In the genomic region with DNA sequence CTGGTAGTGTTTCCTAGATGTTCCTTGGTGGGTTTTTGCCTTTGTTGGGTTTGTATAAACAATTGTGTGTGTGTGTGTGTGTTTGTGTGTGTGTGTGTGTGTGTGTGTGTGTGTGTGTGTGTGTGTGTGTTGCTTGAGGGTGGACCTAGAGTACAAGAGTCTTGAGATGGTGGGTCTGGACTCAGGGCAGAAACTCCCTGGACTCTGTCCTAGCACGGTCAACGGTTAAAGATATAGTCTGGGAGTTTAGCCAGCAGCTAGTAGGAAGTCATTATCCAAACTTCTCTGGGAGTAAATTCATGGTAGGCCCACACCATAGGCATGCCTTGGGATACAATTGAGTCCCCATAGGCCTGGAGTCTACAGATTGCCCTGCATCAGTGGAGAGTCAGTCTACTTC, we compare ENCODE assay signal across 33 mouse cellular contexts. TPM values are rescaled to one million over a fixed set of nuclear protein-coding genes. Genes with fewer than 3 reads are reported as not detected.
DNase-seq lines count a peak whose midpoint lies in the region; ATAC-seq lines count a peak whose summit lies in the region.
"Had no signal": no experiment of that assay in that cellular context is flagged by ENCODE, and none has a peak within 500 bp of the region (broad histone marks: within the 10 kb centered on the region; RNA-seq: fewer than 3 reads in every experiment).

No protein-coding gene starts in this region.

- peaks cover 6% of the 10 kb centered on the region for H3K27me3 ChIP-seq in kidney, embryonic 15.5 days
- no peaks in the 10 kb centered on the region for H3K27me3 ChIP-seq in kidney, embryonic 14.5 days (ENCODE audit: control insufficient read depth, insufficient read depth, low read length)
- H3K27me3 ChIP-seq: embryonic facial prominence, embryonic 12.5 days had no signal

- H3K4me3 ChIP-seq in kidney, embryonic 15.5 days (replicated peaks) = no peak overlapping the region
- H3K4me3 ChIP-seq in kidney, embryonic 14.5 days (ENCODE audit: low read length) = no peak overlapping the region
- H3K4me3 ChIP-seq: embryonic facial prominence, embryonic 12.5 days; embryonic facial prominence, embryonic 15.5 days; gastrocnemius, adult 2 months had no signal

- H3K4me1 ChIP-seq in kidney, embryonic 15.5 days = no peaks in the 10 kb centered on the region
- H3K4me1 ChIP-seq in kidney, embryonic 14.5 days (ENCODE audit: control insufficient read depth, insufficient read depth, low read length) = no peaks in the 10 kb centered on the region
- H3K4me1 ChIP-seq: embryonic facial prominence, embryonic 12.5 days; embryonic facial prominence, embryonic 15.5 days had no signal

- no peak overlapping the region for H3K9ac ChIP-seq in kidney, embryonic 15.5 days
- no peak overlapping the region for H3K9ac ChIP-seq in kidney, embryonic 14.5 days (ENCODE audit: low read depth, low read length)
- H3K9ac ChIP-seq: embryonic facial prominence, embryonic 12.5 days; embryonic facial prominence, embryonic 15.5 days; forebrain, postnatal 0 days; hindbrain, embryonic 14.5 days had no signal

- intact Hi-C loops in heart, postnatal 10 days (cut with DNase I) = no loop called here
- intact Hi-C loops in heart, postnatal 25 days (cut with DNase I) = no loop called here

- 88% methylated on average over 2 of the region's 2 CpGs for WGBS in kidney, embryonic 15.5 days
- WGBS in kidney, embryonic 14.5 days = 80% methylated on average over 2 of the region's 2 CpGs

- no peaks in the 10 kb centered on the region for H3K36me3 ChIP-seq in kidney, embryonic 15.5 days
- H3K36me3 ChIP-seq in kidney, embryonic 14.5 days (ENCODE audit: control insufficient read depth, insufficient read depth, low read length) = no peaks in the 10 kb centered on the region
- H3K36me3 ChIP-seq: embryonic facial prominence, embryonic 12.5 days; embryonic facial prominence, embryonic 15.5 days had no signal

- H3K9me3 ChIP-seq in kidney, embryonic 15.5 days (replicated peaks) = no peaks in the 10 kb centered on the region
- H3K9me3 ChIP-seq in kidney, embryonic 14.5 days (ENCODE audit: control insufficient read depth, low read length) = no peaks in the 10 kb centered on the region
- H3K9me3 ChIP-seq: embryonic facial prominence, embryonic 12.5 days; embryonic facial prominence, embryonic 15.5 days had no signal

- no peak overlapping the region for H3K4me2 ChIP-seq in kidney, embryonic 15.5 days
- H3K4me2 ChIP-seq in kidney, embryonic 14.5 days (replicated peaks; ENCODE audit: low read depth, low read length) = no peak overlapping the region
- H3K4me2 ChIP-seq: embryonic facial prominence, embryonic 12.5 days; embryonic facial prominence, embryonic 15.5 days; heart, embryonic 11.5 days; hindbrain, embryonic 14.5 days had no signal

- ATAC-seq in kidney, embryonic 15.5 days (replicated peaks; ENCODE audit: low FRiP score) = no peak
- no peak for ATAC-seq in kidney, embryonic 14.5 days (ENCODE audit: low FRiP score, low TSS enrichment)
- ATAC-seq: forebrain, embryonic 14.5 days; forebrain, postnatal 0 days; Patski had no signal

- H3K27ac ChIP-seq in kidney, embryonic 15.5 days = no peak overlapping the region
- no peak overlapping the region for H3K27ac ChIP-seq in kidney, embryonic 14.5 days (ENCODE audit: low read depth, low read length)
- H3K27ac ChIP-seq: embryonic facial prominence, embryonic 12.5 days; embryonic facial prominence, embryonic 15.5 days; gastrocnemius, adult 2 months; hindbrain, embryonic 14.5 days had no signal

- peak; percentile 15 to 17 for DNase-seq in heart, postnatal 10 days
- DNase-seq in heart, postnatal 25 days (ENCODE audit: low spot score) = no peak
- DNase-seq in kidney, adult 8-10 months = peak; percentile 28 to 44
- DNase-seq in kidney, postnatal 36 days = peak; percentile 39 to 41
- DNase-seq in spleen, postnatal 14 days (ENCODE audit: low spot score in 2 of 2) = no peak
- DNase-seq: adrenal gland, adult 2 months; adrenal gland, postnatal 14 days; cerebellum, adult 11 months; cerebellum, adult 2 months; cerebellum, adult 9-11 months; cerebellum, postnatal 25 days; forebrain, postnatal 0 days; gastrocnemius, adult 2 months; gastrocnemius, postnatal 14 days; heart, adult 11 months; heart, postnatal 4 days had no signal

RNA-seq across cellular contexts. Expression of gene Noxa1, which starts 7.1 kb away (rescaled TPM):
- total RNA-seq in heart, postnatal 10 days (2021) = not detected
- not detected for total RNA-seq in heart, postnatal 25 days (2021)
- 0.77 and 1.1 TPM in 2 replicates for polyA plus RNA-seq in kidney, embryonic 15.5 days (2015; fragmentation: Nextera tagmentation; extraction: Ambion mirVana)
- polyA plus RNA-seq in kidney, embryonic 14.5 days (2014; fragmentation: Nextera tagmentation; extraction: Ambion mirVana) = 0.36 and 0.53 TPM in 2 replicates
- total RNA-seq: adrenal gland, adult 2 months; adrenal gland, postnatal 14 days; forebrain, postnatal 0 days; gastrocnemius, adult 2 months; gastrocnemius, postnatal 14 days; gastrocnemius, postnatal 4 days; heart, adult 8-10 months; heart, postnatal 4 days had no signal
- polyA plus RNA-seq: adrenal gland, adult 2 months; cerebellum, adult 2 months; embryonic facial prominence, embryonic 12.5 days; forebrain, embryonic 14.5 days; forebrain, postnatal 0 days; frontal cortex, adult 2 months; heart, embryonic 14.5 days; heart, postnatal 0 days; hindbrain, embryonic 11.5 days; hindbrain, embryonic 14.5 days; Patski had no signal

RNA-seq across cellular contexts. Expression of gene Entpd8, which starts 7.7 kb away (rescaled TPM):
- not detected for total RNA-seq in heart, postnatal 10 days (2021)
- total RNA-seq in heart, postnatal 25 days (2021) = not detected
- polyA plus RNA-seq in kidney, embryonic 15.5 days (2015; fragmentation: Nextera tagmentation; extraction: Ambion mirVana) = 5.0 and 5.3 TPM in 2 replicates
- 1.3 and 3.0 TPM in 2 replicates for polyA plus RNA-seq in kidney, embryonic 14.5 days (2014; fragmentation: Nextera tagmentation; extraction: Ambion mirVana)
- total RNA-seq: common myeloid progenitor, adult 5-6 weeks; ES-E14; forebrain, postnatal 0 days; gastrocnemius, adult 2 months; gastrocnemius, postnatal 14 days; gastrocnemius, postnatal 4 days; heart, adult 8-10 months; heart, postnatal 4 days had no signal
- polyA plus RNA-seq: cerebellum, adult 2 months; embryonic facial prominence, embryonic 12.5 days; embryonic facial prominence, embryonic 15.5 days; forebrain, embryonic 11.5 days; forebrain, embryonic 14.5 days; forebrain, postnatal 0 days; heart, embryonic 11.5 days; heart, embryonic 14.5 days; heart, postnatal 0 days; hindbrain, embryonic 11.5 days; hindbrain, embryonic 14.5 days; Patski had no signal

RNA-seq across cellular contexts. Expression of gene Nsmf, which starts 33.7 kb away (rescaled TPM):
- 10 to 100 TPM; 37.5 to 39.1 TPM for total RNA-seq in heart, postnatal 10 days (2021)
- 10 to 100 TPM; 19.8 to 21.2 TPM for total RNA-seq in heart, postnatal 25 days (2021)
- 76.5 and 91.4 TPM in 2 replicates for polyA plus RNA-seq in kidney, embryonic 15.5 days (2015; fragmentation: Nextera tagmentation; extraction: Ambion mirVana)
- 57.4 and 67.7 TPM in 2 replicates for polyA plus RNA-seq in kidney, embryonic 14.5 days (2014; fragmentation: Nextera tagmentation; extraction: Ambion mirVana)

Comparison
In these comparisons a context has a peak if more than half of its experiments do, and no peak if none do; other contexts are left out.
1. DNase-seq: peak in heart, postnatal 10 days (2 of 2), kidney, adult 8-10 months (2 of 2) and kidney, postnatal 36 days (2 of 2); none in heart, postnatal 25 days (single experiment) and spleen, postnatal 14 days (0 of 2).